Mouse (Mus musculus) lung, postnatal 0 days (tissue): ENCODE results near the gene Dlg2. TPM values are rescaled to one million over a fixed set of nuclear protein-coding genes. Genes with fewer than 3 reads are reported as not detected.
A peak's percentile ranks its signal among the peaks of the same experiment; 100 is the strongest.

Source experiments
- ATAC-seq: fragments of 200-750 bp; cut with Nextera tagmentation; 2 replicates; pipeline ENCODE4 v1.8.0; 2017; ENCODE audit warnings: moderate library complexity
- DNase-seq: peaks from one replicate; pipeline ENCODE4 v3.0.0-alpha.2; 2016; ENCODE audit warnings: low spot score
- H3K27ac ChIP-seq: fragments of 300-500 bp; sonication (generic); 2 replicates; pipeline ENCODE4 v1.5.1; 2014; ENCODE audit warnings: antibody characterized with exemption, mild to moderate bottlenecking, low read length, mixed read lengths
- H3K27me3 ChIP-seq: fragments of 300-500 bp; sonication (generic); replicated peaks from 2 replicates; pipeline ENCODE4 v1.6.1; 2014; ENCODE audit warnings: low read length, mixed read lengths; ENCODE audit not compliant: insufficient read depth
- H3K36me3 ChIP-seq: fragments of 300-500 bp; sonication (generic); 2 replicates; pipeline ENCODE4 v1.6.1; 2014; ENCODE audit warnings: low read length, mixed read lengths; ENCODE audit not compliant: insufficient read depth
- H3K4me1 ChIP-seq: fragments of 300-500 bp; sonication (generic); 2 replicates; pipeline ENCODE4 v1.6.1; 2014; ENCODE audit warnings: antibody characterized with exemption, low read depth, low read length, mixed read lengths; ENCODE audit not compliant: insufficient read depth
- H3K4me2 ChIP-seq: fragments of 300-500 bp; sonication (generic); replicated peaks from 2 replicates; pipeline ENCODE4 v1.6.1; 2014; ENCODE audit warnings: low read depth, mild to moderate bottlenecking, low read length, moderate library complexity, mixed read lengths
- H3K4me3 ChIP-seq: fragments of 300-500 bp; sonication (generic); 2 replicates; pipeline ENCODE4 v1.5.1; 2014; ENCODE audit warnings: low read depth, low read length
- H3K9ac ChIP-seq: fragments of 300-500 bp; sonication (generic); replicated peaks from 2 replicates; pipeline ENCODE4 v1.6.1; 2014; ENCODE audit warnings: low read depth, mild to moderate bottlenecking
- H3K9me3 ChIP-seq: fragments of 300-500 bp; sonication (generic); 2 replicates; pipeline ENCODE4 v1.6.1; 2016; ENCODE audit warnings: low read length, mixed read lengths
- CTCF ChIP-seq: IDR thresholded peaks from 2 replicates; pipeline ENCODE4 v1.5.1; 2016; ENCODE audit warnings: antibody characterized with exemption, mild to moderate bottlenecking
- EP300 ChIP-seq: IDR thresholded peaks from 2 replicates; pipeline ENCODE4 v1.6.1; 2016; ENCODE audit warnings: antibody characterized with exemption, mild to moderate bottlenecking, control low read depth
- WGBS: fragments of 180-500 bp; shearing (Covaris S2); extraction: QIAGEN DNeasy Blood & Tissue Kit; methylation state at CpG from one replicate; pipeline ENCODE4 v1.1.7; 2014; 5-methylcytosine and 5-hydroxymethylcytosine counted together
- polyA plus RNA-seq: library from polyadenylated mRNA; unstranded; fragments of >200 nt; fragmentation: Nextera tagmentation; extraction: Ambion mirVana; gene quantifications from 2 replicates; pipeline ENCODE4 v1.2.1, GENCODE M21; 2015

Dlg2 gene
- polyA plus RNA-seq, 1 experiment from 2014 or later, result 0.43 TPM

DNA sequence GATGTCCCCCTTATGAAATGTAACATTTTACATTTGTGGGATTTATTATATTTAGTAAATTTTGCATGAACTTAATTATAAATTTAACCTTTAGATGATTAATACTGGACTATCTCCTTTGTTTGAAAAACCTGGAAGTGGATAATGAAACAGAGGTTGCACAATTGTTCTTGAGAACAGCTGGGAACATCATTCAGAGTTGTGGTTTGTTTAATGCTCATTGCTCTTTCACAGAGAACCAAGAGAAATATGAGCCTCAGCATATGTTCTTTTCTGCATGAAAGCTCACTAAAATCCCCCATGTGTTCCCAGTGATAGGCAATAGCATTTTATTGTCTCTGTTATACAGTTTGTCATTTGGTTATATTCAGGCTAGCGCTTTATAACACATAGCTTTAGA, 1049.4 kb downstream of the Dlg2 start:
- ATAC-seq (no peak), DNase-seq (no peak)
- no peak overlapping the region for H3K4me2 ChIP-seq
- no peak overlapping the region for H3K27ac ChIP-seq
- no peaks in the 10 kb centered on the region for H3K4me1 ChIP-seq
- WGBS, result 88% methylated on average over 1 of the region's 1 CpGs
- H3K9ac ChIP-seq, result no peak overlapping the region
- no peaks in the 10 kb centered on the region for H3K27me3 ChIP-seq
- TF ChIP-seq CTCF, result no peak
- TF ChIP-seq EP300, result no peak
- no peak overlapping the region for H3K4me3 ChIP-seq
- no peaks in the 10 kb centered on the region for H3K36me3 ChIP-seq
- no peaks in the 10 kb centered on the region for H3K9me3 ChIP-seq

GRCm38 (mm10) chr7:91542597-91543285, 1066.3 kb downstream of the Dlg2 start:
- no peaks in the 10 kb centered on the region for H3K9me3 ChIP-seq
- TF ChIP-seq CTCF (no peak), EP300 (no peak)
- ATAC-seq (peak; percentile 53), DNase-seq (peak; percentile 24)
- H3K4me1 ChIP-seq, result no peaks in the 10 kb centered on the region
- no peaks in the 10 kb centered on the region for H3K36me3 ChIP-seq
- H3K27ac ChIP-seq, result no peak overlapping the region
- no peaks in the 10 kb centered on the region for H3K27me3 ChIP-seq
- no peak overlapping the region; the same call in 1 of the 2 replicates for H3K4me3 ChIP-seq
- H3K9ac ChIP-seq, result no peak overlapping the region
- peak overlapping the region; percentile 41 for H3K4me2 ChIP-seq
- WGBS, result 3% methylated on average over 29 of the region's 29 CpGs

DNA sequence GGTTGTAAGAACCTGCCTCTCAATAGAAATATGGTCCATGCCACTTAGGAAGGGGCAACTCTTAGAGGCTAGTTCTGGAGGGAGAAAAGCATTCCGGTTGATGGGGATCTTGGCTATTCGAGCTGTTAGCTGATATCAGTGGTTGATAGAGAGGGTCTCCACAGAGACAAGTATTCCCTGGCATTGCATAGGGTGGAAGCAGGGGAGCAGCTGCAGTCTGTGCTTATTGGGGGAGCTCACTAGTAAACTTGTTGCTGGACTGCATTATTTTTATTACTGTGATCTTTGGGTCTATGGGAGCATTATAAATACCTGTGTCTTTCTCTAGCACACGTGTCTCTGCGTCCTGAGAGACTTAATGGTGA, 1066.8 kb downstream of the Dlg2 start:
- ATAC-seq, result no peak
- Histone ChIP-seq H3K4me3 (no peak overlapping the region), H3K27me3 (no peaks in the 10 kb centered on the region), H3K36me3 (no peaks in the 10 kb centered on the region), H3K9ac (no peak overlapping the region), H3K4me1 (no peaks in the 10 kb centered on the region), H3K4me2 (peak overlapping the region; percentile 41), H3K27ac (no peak overlapping the region), H3K9me3 (no peaks in the 10 kb centered on the region)
- no peak for DNase-seq
- TF ChIP-seq CTCF, result no peak
- no peak for TF ChIP-seq EP300
- 33% methylated on average over 4 of the region's 4 CpGs for WGBS

DNA sequence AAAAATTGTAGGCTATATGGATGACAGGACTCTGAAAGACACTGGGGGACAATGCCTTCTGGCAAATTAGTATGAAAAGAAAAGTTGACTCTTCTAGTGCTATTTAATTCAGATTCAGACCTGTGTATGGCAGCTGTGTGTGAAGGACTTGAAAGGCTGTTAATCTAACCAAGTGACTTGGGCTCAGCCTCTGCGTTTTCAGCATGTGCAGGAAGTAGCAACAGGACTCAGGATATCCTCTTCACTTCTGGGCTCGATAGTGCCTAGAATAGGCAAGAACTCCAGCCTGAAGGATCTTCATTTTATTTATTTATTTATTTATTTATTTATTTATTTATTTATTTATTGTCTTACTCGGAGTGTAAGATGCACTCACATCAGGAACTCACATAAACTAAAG, 1068.1 kb downstream of the Dlg2 start:
- Histone ChIP-seq H3K9ac (no peak overlapping the region), H3K4me3 (no peak overlapping the region), H3K36me3 (no peaks in the 10 kb centered on the region), H3K27me3 (no peaks in the 10 kb centered on the region), H3K4me2 (no peak overlapping the region), H3K9me3 (no peaks in the 10 kb centered on the region), H3K4me1 (no peaks in the 10 kb centered on the region), H3K27ac (no peak overlapping the region)
- DNase-seq, result no peak
- WGBS, result 57% methylated on average over 3 of the region's 3 CpGs
- TF ChIP-seq CTCF (no peak), EP300 (no peak)
- ATAC-seq, result no peak

- Histone ChIP-seq H3K9ac (no peak overlapping the region), H3K27me3 (no peaks in the 10 kb centered on the region), H3K27ac (no peak overlapping the region), H3K9me3 (no peaks in the 10 kb centered on the region), H3K4me2 (no peak overlapping the region), H3K4me1 (no peaks in the 10 kb centered on the region), H3K36me3 (no peaks in the 10 kb centered on the region), H3K4me3 (no peak overlapping the region)
- WGBS, result 58% methylated on average over 1 of the region's 1 CpGs
- TF ChIP-seq CTCF, result no peak
- no peak for TF ChIP-seq EP300
- no peak for DNase-seq
- no peak for ATAC-seq
Measured at GRCm38 (mm10) chr7:91548796-91549195, 1072.3 kb downstream of the Dlg2 start.

- Histone ChIP-seq H3K4me3 (no peak overlapping the region), H3K36me3 (no peaks in the 10 kb centered on the region), H3K9ac (no peak overlapping the region), H3K27me3 (no peaks in the 10 kb centered on the region), H3K4me1 (no peaks in the 10 kb centered on the region), H3K9me3 (no peaks in the 10 kb centered on the region), H3K4me2 (no peak overlapping the region), H3K27ac (no peak overlapping the region)
- ATAC-seq (no peak), DNase-seq (no peak)
- TF ChIP-seq EP300 (no peak), CTCF (no peak)
Measured at GRCm38 (mm10) chr7:91557582-91557981, 1081.1 kb downstream of the Dlg2 start.

DNA sequence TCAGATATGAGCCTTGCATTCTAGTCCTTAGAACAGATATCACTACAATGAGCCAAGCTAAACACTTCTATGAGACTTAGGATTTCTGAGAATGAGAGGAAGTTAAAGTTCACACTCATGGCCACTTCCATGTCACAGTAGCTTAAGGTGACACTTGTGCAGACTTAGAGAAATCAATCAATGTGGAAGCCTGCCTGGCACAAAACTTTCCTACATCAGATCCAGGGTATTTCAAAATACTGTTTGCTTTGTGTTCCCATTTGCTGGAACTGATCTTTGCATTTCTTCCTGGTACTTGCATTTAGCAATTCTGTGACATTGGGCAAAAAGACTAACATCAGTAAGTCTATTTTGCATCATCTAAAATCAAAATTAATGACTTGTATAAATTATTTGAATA, 1091.0 kb downstream of the Dlg2 start:
- H3K9me3 ChIP-seq, result no peaks in the 10 kb centered on the region
- no peak overlapping the region for H3K4me2 ChIP-seq
- TF ChIP-seq EP300 (no peak), CTCF (no peak)
- H3K4me3 ChIP-seq, result no peak overlapping the region
- H3K27me3 ChIP-seq, result no peaks in the 10 kb centered on the region
- H3K4me1 ChIP-seq, result no peaks in the 10 kb centered on the region
- no peak overlapping the region for H3K9ac ChIP-seq
- ATAC-seq, result no peak
- no peak overlapping the region for H3K27ac ChIP-seq
- DNase-seq, result no peak
- no peaks in the 10 kb centered on the region for H3K36me3 ChIP-seq
